In the genomic region with DNA sequence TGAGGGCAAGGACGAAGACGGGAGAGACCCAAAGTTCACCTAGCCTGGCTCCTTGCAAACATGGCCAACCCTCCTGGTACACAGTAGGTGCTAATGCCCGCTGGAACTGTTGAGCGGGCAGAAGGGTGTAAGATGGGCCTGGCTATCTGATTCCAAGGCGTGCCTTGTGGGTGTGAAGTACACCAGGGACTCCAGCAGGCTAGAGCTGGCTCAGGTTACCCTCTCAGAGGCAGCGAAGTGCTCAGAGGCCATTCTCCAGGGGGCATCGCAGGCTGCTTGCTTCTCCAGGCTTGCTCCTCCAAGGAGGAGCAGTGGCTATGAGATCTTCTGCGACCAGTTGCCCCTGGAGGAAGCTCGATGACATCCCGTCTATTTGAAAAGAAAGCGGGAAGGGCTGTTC, we compare ENCODE assay signal across 21 mouse cellular contexts. TPM values are rescaled to one million over a fixed set of nuclear protein-coding genes. Genes with fewer than 3 reads are reported as not detected.
DNase-seq lines count a peak whose midpoint lies in the region; ATAC-seq and TF ChIP-seq lines count a peak whose summit lies in the region.
"Had no signal": no experiment of that assay in that cellular context is flagged by ENCODE, and none has a peak within 500 bp of the region (broad histone marks: within the 10 kb centered on the region; RNA-seq: fewer than 3 reads in every experiment).

No protein-coding gene starts in this region.

- no peak overlapping the region for H3K4me3 ChIP-seq in heart, embryonic 10.5 days
- H3K4me3 ChIP-seq in intestine, embryonic 14.5 days (ENCODE audit: low read depth, low read length) = no peak overlapping the region
- no peak overlapping the region for H3K4me3 ChIP-seq in intestine, postnatal 0 days (ENCODE audit: low read depth, low read length)
- no peak overlapping the region for H3K4me3 ChIP-seq in limb, embryonic 15.5 days
- no peak overlapping the region for H3K4me3 ChIP-seq in hindbrain, embryonic 11.5 days (ENCODE audit: low read depth, low read length)
- H3K4me3 ChIP-seq: erythroblast, embryonic 14.5 days; forebrain, embryonic 15.5 days; heart, adult 2 months; liver, embryonic 13.5 days; lung, embryonic 15.5 days; midbrain, embryonic 12.5 days; neural tube, embryonic 12.5 days had no signal

- no peak overlapping the region for H3K9ac ChIP-seq in intestine, embryonic 14.5 days (ENCODE audit: low read length)
- no peak overlapping the region for H3K9ac ChIP-seq in intestine, postnatal 0 days (ENCODE audit: low read depth, low read length)
- no peak overlapping the region for H3K9ac ChIP-seq in limb, embryonic 15.5 days
- no peak overlapping the region for H3K9ac ChIP-seq in hindbrain, embryonic 11.5 days (ENCODE audit: low read depth, low read length)
- H3K9ac ChIP-seq: forebrain, embryonic 15.5 days; liver, embryonic 13.5 days; lung, embryonic 15.5 days; midbrain, embryonic 12.5 days; neural tube, embryonic 12.5 days had no signal

- H3K27me3 ChIP-seq in heart, embryonic 10.5 days (ENCODE audit: insufficient read depth, poor library complexity, severe bottlenecking) = no peaks in the 10 kb centered on the region
- no peaks in the 10 kb centered on the region for H3K27me3 ChIP-seq in intestine, embryonic 14.5 days (replicated peaks; ENCODE audit: control insufficient read depth, insufficient read depth, low read length)
- no peaks in the 10 kb centered on the region for H3K27me3 ChIP-seq in intestine, postnatal 0 days (replicated peaks; ENCODE audit: control insufficient read depth, insufficient read depth, low read length)
- 0 out of 2 replicates have a peak, but pooled peaks cover 3% of the 10 kb centered on the region for H3K27me3 ChIP-seq in limb, embryonic 15.5 days
- H3K27me3 ChIP-seq in hindbrain, embryonic 11.5 days (ENCODE audit: control insufficient read depth, insufficient read depth, low read length) = no peaks in the 10 kb centered on the region
- H3K27me3 ChIP-seq: forebrain, embryonic 15.5 days; lung, embryonic 15.5 days; neural tube, embryonic 12.5 days had no signal

- no peak overlapping the region for H3K4me2 ChIP-seq in intestine, embryonic 14.5 days (ENCODE audit: low read length)
- H3K4me2 ChIP-seq in intestine, postnatal 0 days (replicated peaks; ENCODE audit: low read depth) = no peak overlapping the region
- no peak overlapping the region for H3K4me2 ChIP-seq in limb, embryonic 15.5 days
- no peak overlapping the region for H3K4me2 ChIP-seq in hindbrain, embryonic 11.5 days (replicated peaks; ENCODE audit: low read depth, low read length)
- H3K4me2 ChIP-seq: forebrain, embryonic 15.5 days; liver, embryonic 13.5 days; lung, embryonic 15.5 days; midbrain, embryonic 12.5 days; neural tube, embryonic 12.5 days had no signal

- DNase-seq in heart, embryonic 10.5 days (ENCODE audit: low spot score) = no peak
- DNase-seq in heart, adult 8-10 months (ENCODE audit: low spot score) = no peak
- peak; percentile 41 for DNase-seq in intestine, embryonic 14.5 days (ENCODE audit: low spot score)
- peak; percentile 38 for DNase-seq in gastrocnemius, postnatal 25 days
- no peak for DNase-seq in hindbrain, embryonic 11.5 days (ENCODE audit: low spot score)
- DNase-seq: adrenal gland, adult 2 months; cerebellum, adult 2 months; kidney, adult 11 months; kidney, postnatal 25 days; liver, embryonic 13.5 days; right cerebral cortex, postnatal 4 days had no signal

- H3K9me3 ChIP-seq in heart, embryonic 10.5 days = no peaks in the 10 kb centered on the region
- H3K9me3 ChIP-seq in intestine, embryonic 14.5 days (ENCODE audit: control insufficient read depth, low read length) = no peaks in the 10 kb centered on the region
- H3K9me3 ChIP-seq in intestine, postnatal 0 days (ENCODE audit: control insufficient read depth) = no peaks in the 10 kb centered on the region
- no peaks in the 10 kb centered on the region; the same call in 1 of the 2 replicates for H3K9me3 ChIP-seq in limb, embryonic 15.5 days
- no peaks in the 10 kb centered on the region for H3K9me3 ChIP-seq in hindbrain, embryonic 11.5 days (ENCODE audit: control insufficient read depth, low read length)
- H3K9me3 ChIP-seq: forebrain, embryonic 15.5 days; liver, embryonic 13.5 days; lung, embryonic 15.5 days; midbrain, embryonic 12.5 days; neural tube, embryonic 12.5 days had no signal

- peak overlapping the region; percentile 63; the same call in 1 of the 2 replicates for H3K27ac ChIP-seq in heart, embryonic 10.5 days
- no peak overlapping the region for H3K27ac ChIP-seq in intestine, embryonic 14.5 days (ENCODE audit: low read depth)
- H3K27ac ChIP-seq in intestine, postnatal 0 days (ENCODE audit: low read depth, low read length) = no peak overlapping the region
- peak overlapping the region; percentile 57 for H3K27ac ChIP-seq in limb, embryonic 15.5 days
- H3K27ac ChIP-seq in hindbrain, embryonic 11.5 days (ENCODE audit: low read depth, low read length) = no peak overlapping the region
- H3K27ac ChIP-seq: forebrain, embryonic 15.5 days; heart, adult 2 months; liver, embryonic 13.5 days; lung, embryonic 15.5 days; macrophage; midbrain, embryonic 12.5 days; neural tube, embryonic 12.5 days had no signal

- WGBS in heart, embryonic 10.5 days = 54% methylated on average over 11 of the region's 11 CpGs
- 75% methylated on average over 11 of the region's 11 CpGs for WGBS in intestine, embryonic 14.5 days
- 71% methylated on average over 11 of the region's 11 CpGs for WGBS in intestine, postnatal 0 days
- WGBS in limb, embryonic 15.5 days = 59% methylated on average over 11 of the region's 11 CpGs
- 74% methylated on average over 11 of the region's 11 CpGs for WGBS in hindbrain, embryonic 11.5 days

- no peaks in the 10 kb centered on the region for H3K36me3 ChIP-seq in heart, embryonic 10.5 days
- no peaks in the 10 kb centered on the region for H3K36me3 ChIP-seq in intestine, embryonic 14.5 days (ENCODE audit: control insufficient read depth, insufficient read depth, low read length)
- H3K36me3 ChIP-seq in intestine, postnatal 0 days (ENCODE audit: control insufficient read depth, insufficient read depth) = no peaks in the 10 kb centered on the region
- H3K36me3 ChIP-seq in limb, embryonic 15.5 days = no peaks in the 10 kb centered on the region
- no peaks in the 10 kb centered on the region for H3K36me3 ChIP-seq in hindbrain, embryonic 11.5 days (ENCODE audit: control insufficient read depth, insufficient read depth, low read length)
- H3K36me3 ChIP-seq: forebrain, embryonic 15.5 days; liver, embryonic 13.5 days; lung, embryonic 15.5 days; midbrain, embryonic 12.5 days; neural tube, embryonic 12.5 days had no signal

- ATAC-seq in intestine, embryonic 14.5 days (replicated peaks; ENCODE audit: low FRiP score, low TSS enrichment, low read depth) = no peak
- no peak for ATAC-seq in intestine, postnatal 0 days
- ATAC-seq in limb, embryonic 15.5 days (ENCODE audit: insufficient number of reproducible peaks, low FRiP score, low TSS enrichment, low read depth) = no peak
- ATAC-seq in hindbrain, embryonic 11.5 days (ENCODE audit: low FRiP score) = no peak
- ATAC-seq: forebrain, embryonic 15.5 days; hindbrain, embryonic 16.5 days had no signal

- no peak for TF ChIP-seq CTCF in intestine, postnatal 0 days (IDR thresholded peaks at IDR 0.05; ENCODE audit: low read depth)

- peaks cover 33% of the 10 kb centered on the region for H3K4me1 ChIP-seq in heart, embryonic 10.5 days
- H3K4me1 ChIP-seq in intestine, embryonic 14.5 days (replicated peaks; ENCODE audit: control insufficient read depth, insufficient read depth, low read length) = no peaks in the 10 kb centered on the region
- no peaks in the 10 kb centered on the region for H3K4me1 ChIP-seq in intestine, postnatal 0 days (replicated peaks; ENCODE audit: control insufficient read depth, insufficient read depth, low read length)
- H3K4me1 ChIP-seq in limb, embryonic 15.5 days = peaks cover 16% of the 10 kb centered on the region
- H3K4me1 ChIP-seq in hindbrain, embryonic 11.5 days (replicated peaks; ENCODE audit: control insufficient read depth, insufficient read depth, low read length) = no peaks in the 10 kb centered on the region
- H3K4me1 ChIP-seq: forebrain, embryonic 15.5 days; liver, embryonic 13.5 days; midbrain, embryonic 12.5 days; neural tube, embryonic 12.5 days had no signal

RNA-seq across cellular contexts. Expression of gene Lbh, which starts 6.8 kb away (rescaled TPM):
- 10.8 and 15.4 TPM in 2 replicates for polyA plus RNA-seq in heart, embryonic 10.5 days (2016; fragmentation: Nextera tagmentation; extraction: Ambion mirVana)
- 100 to 1,000 TPM; 352 to 622 (median 508) TPM for total RNA-seq in heart, adult 8-10 months (2022)
- polyA plus RNA-seq in intestine, embryonic 14.5 days (2014; fragmentation: Nextera tagmentation; extraction: Ambion mirVana) = 6.4 and 6.5 TPM in 2 replicates
- 11.1 and 11.3 TPM in 2 replicates for polyA plus RNA-seq in intestine, postnatal 0 days (2015; fragmentation: Nextera tagmentation; extraction: Ambion mirVana)
- total RNA-seq in gastrocnemius, postnatal 25 days (2021) = 10 to 100 TPM in 1 of 2 experiments, 1 to 10 TPM in 1; 7.7 to 10.5 TPM
- polyA plus RNA-seq in limb, embryonic 15.5 days (2015; fragmentation: Nextera tagmentation; extraction: Ambion mirVana) = 2.5 and 2.8 TPM in 2 replicates
- polyA plus RNA-seq in hindbrain, embryonic 11.5 days (2014; fragmentation: Nextera tagmentation; extraction: Ambion mirVana) = 7.0 and 8.6 TPM in 2 replicates

Comparison
In these comparisons a context has a peak if more than half of its experiments do, and no peak if none do; other contexts are left out.
1. DNase-seq: peak in intestine, embryonic 14.5 days (single experiment) and gastrocnemius, postnatal 25 days (single experiment); none in heart, embryonic 10.5 days (single experiment), heart, adult 8-10 months (single experiment) and hindbrain, embryonic 11.5 days (single experiment).
2. H3K27ac ChIP-seq: peak in heart, embryonic 10.5 days (single experiment) and limb, embryonic 15.5 days (single experiment); none in intestine, embryonic 14.5 days (single experiment), intestine, postnatal 0 days (single experiment) and hindbrain, embryonic 11.5 days (single experiment).